Mouse (Mus musculus) embryonic facial prominence, embryonic 14.5 days (tissue): Measurements from ENCODE around the gene Dtd2. TPM values are rescaled to one million over a fixed set of nuclear protein-coding genes. Genes with fewer than 3 reads are reported as not detected.
A peak's percentile ranks its signal among the peaks of the same experiment; 100 is the strongest.

Experiments used
- ATAC-seq: fragments of 200-750 bp; cut with Nextera tagmentation; 2 replicates; pipeline ENCODE4 v1.8.0; 2017; ENCODE audit warnings: low read depth, moderate number of reproducible peaks, moderate TSS enrichment
- DNase-seq: peaks from one replicate; pipeline ENCODE4 v3.0.0-alpha.2; 2015; ENCODE audit warnings: low spot score
- H3K27ac ChIP-seq: fragments of 300-500 bp; sonication (generic); replicated peaks from 2 replicates; pipeline ENCODE4 v1.5.1; 2014; ENCODE audit warnings: low read depth, mild to moderate bottlenecking, low read length, moderate library complexity
- H3K27me3 ChIP-seq: fragments of 300-500 bp; sonication (generic); replicated peaks from 2 replicates; pipeline ENCODE4 v1.6.1; 2014; ENCODE audit warnings: low read length; ENCODE audit not compliant: control insufficient read depth, insufficient read depth
- H3K36me3 ChIP-seq: fragments of 300-500 bp; sonication (generic); 2 replicates; pipeline ENCODE4 v1.6.1; 2014; ENCODE audit warnings: low read length, mixed read lengths; ENCODE audit not compliant: control insufficient read depth, insufficient read depth
- H3K4me1 ChIP-seq: fragments of 300-500 bp; sonication (generic); 2 replicates; pipeline ENCODE4 v1.6.1; 2014; ENCODE audit warnings: antibody characterized with exemption, low read length; ENCODE audit not compliant: control insufficient read depth, insufficient read depth
- H3K4me2 ChIP-seq: fragments of 300-500 bp; sonication (generic); 2 replicates; pipeline ENCODE4 v1.6.1; 2014; ENCODE audit warnings: low read depth, mild to moderate bottlenecking, low read length, moderate library complexity, mixed read lengths
- H3K4me3 ChIP-seq: fragments of 300-500 bp; sonication (generic); 2 replicates; pipeline ENCODE4 v1.5.1; 2014; ENCODE audit warnings: low read depth, mild to moderate bottlenecking, low read length
- H3K9ac ChIP-seq: fragments of 300-500 bp; sonication (generic); 2 replicates; pipeline ENCODE4 v1.6.1; 2014; ENCODE audit warnings: low read depth, mild to moderate bottlenecking, low read length, moderate library complexity, mixed read lengths
- H3K9me3 ChIP-seq: fragments of 300-500 bp; sonication (generic); 2 replicates; pipeline ENCODE4 v1.6.1; 2016; ENCODE audit warnings: low read length; ENCODE audit not compliant: control insufficient read depth
- WGBS: fragments of 180-500 bp; shearing (Covaris S2); extraction: QIAGEN DNeasy Blood & Tissue Kit; methylation state at CpG from one replicate; pipeline ENCODE4 v1.1.7; 2014; 5-methylcytosine and 5-hydroxymethylcytosine counted together
- polyA plus RNA-seq: library from polyadenylated mRNA; unstranded; fragments of >200 nt; fragmentation: Nextera tagmentation; extraction: Ambion mirVana; gene quantifications from 2 replicates; pipeline ENCODE4 v1.2.1, GENCODE M21; 2014

Gene Dtd2
- polyA plus RNA-seq, 1 experiment from 2014 or later, result 19.0 TPM

DNA sequence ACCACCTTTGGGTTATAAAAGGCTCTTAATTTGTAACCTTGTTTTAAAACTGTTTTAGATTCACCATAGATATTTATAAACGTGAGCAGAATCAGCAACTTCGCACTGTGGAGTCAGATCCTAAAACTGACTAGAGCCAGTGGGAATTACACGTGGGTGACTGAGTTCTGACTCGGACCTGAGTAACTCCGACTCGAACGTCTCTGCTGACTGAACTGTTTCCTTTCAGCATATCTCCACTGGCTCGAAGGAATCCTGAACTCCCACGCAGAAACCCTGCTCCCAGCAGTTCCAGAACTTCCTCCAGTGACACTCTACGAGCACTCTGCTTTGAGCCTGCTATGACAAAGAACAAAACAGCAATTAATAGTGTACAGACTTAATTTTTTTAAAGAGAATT is 54.0 kb downstream of the Dtd2 start:
- no peak for DNase-seq
- no peak overlapping the region for H3K27ac ChIP-seq
- WGBS, result 84% methylated on average over 10 of the region's 10 CpGs

DNA sequence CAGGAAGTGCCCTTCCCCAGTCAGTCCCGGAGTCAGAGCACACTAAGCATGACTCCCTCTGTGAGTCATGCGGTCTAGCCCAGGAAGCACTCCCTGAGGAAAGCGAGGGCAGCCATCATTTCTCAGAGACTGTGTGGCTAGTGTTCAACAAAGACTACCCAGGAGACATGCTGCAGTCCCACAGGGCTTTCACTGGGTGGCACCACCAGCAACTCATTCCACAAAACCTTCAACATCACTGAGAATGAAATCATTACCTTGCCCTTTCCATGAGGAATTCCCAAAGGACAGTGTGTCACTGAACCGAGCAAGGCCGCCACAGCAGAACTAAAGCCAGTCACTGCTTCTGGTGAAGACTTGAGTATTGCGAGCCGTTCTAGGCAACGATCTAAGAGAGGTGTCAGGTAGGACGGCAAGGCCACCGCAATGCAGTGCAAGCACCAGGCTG is 58.8 kb downstream of the Dtd2 start:
- H3K9me3 ChIP-seq, result no peaks in the 10 kb centered on the region
- no peak; the same call in 1 of the 2 replicates for ATAC-seq
- no peak overlapping the region for H3K4me3 ChIP-seq
- no peaks in the 10 kb centered on the region for H3K4me1 ChIP-seq
- no peak overlapping the region for H3K9ac ChIP-seq
- H3K27ac ChIP-seq, result no peak overlapping the region
- H3K4me2 ChIP-seq, result no peak overlapping the region
- DNase-seq, result peak; percentile 8
- 87% methylated on average over 10 of the region's 10 CpGs for WGBS
- no peaks in the 10 kb centered on the region for H3K27me3 ChIP-seq
- peaks cover 89% of the 10 kb centered on the region for H3K36me3 ChIP-seq

More for the DNA sequence above, 54.0 kb downstream of the Dtd2 start:
- H3K4me2 ChIP-seq, result no peak overlapping the region
- no peak overlapping the region for H3K4me3 ChIP-seq
- no peaks in the 10 kb centered on the region for H3K9me3 ChIP-seq
- no peak for ATAC-seq
- no peak overlapping the region for H3K9ac ChIP-seq
- H3K36me3 ChIP-seq, result peaks cover 82% of the 10 kb centered on the region
- H3K4me1 ChIP-seq, result no peaks in the 10 kb centered on the region
- H3K27me3 ChIP-seq, result no peaks in the 10 kb centered on the region

- no peak for ATAC-seq
- Histone ChIP-seq H3K4me2 (no peak overlapping the region), H3K4me3 (no peak overlapping the region), H3K27me3 (no peaks in the 10 kb centered on the region), H3K9me3 (no peaks in the 10 kb centered on the region), H3K9ac (no peak overlapping the region), H3K27ac (no peak overlapping the region), H3K36me3 (peaks cover 76% of the 10 kb centered on the region), H3K4me1 (no peaks in the 10 kb centered on the region)
- 90% methylated on average over 9 of the region's 9 CpGs for WGBS
- no peak for DNase-seq
Measured at GRCm38 (mm10) chr12:51945331-51945730, 61.0 kb downstream of the Dtd2 start.

- H3K27me3 ChIP-seq, result no peaks in the 10 kb centered on the region
- ATAC-seq, result no peak
- peaks cover 64% of the 10 kb centered on the region for H3K36me3 ChIP-seq
- H3K4me1 ChIP-seq, result no peaks in the 10 kb centered on the region
- no peak for DNase-seq
- WGBS, result 80% methylated on average over 4 of the region's 4 CpGs
- H3K4me3 ChIP-seq, result no peak overlapping the region
- H3K4me2 ChIP-seq, result no peak overlapping the region
- H3K9me3 ChIP-seq, result no peaks in the 10 kb centered on the region
- no peak overlapping the region for H3K27ac ChIP-seq
- H3K9ac ChIP-seq, result no peak overlapping the region
Measured at GRCm38 (mm10) chr12:51939848-51940247, 66.5 kb downstream of the Dtd2 start.

Other genes with a start within 250 kb of the Dtd2 start
- 40.4 and 41.6 TPM in 2 replicates for gene Hectd1, start 177.0 kb downstream of the Dtd2 start, polyA plus RNA-seq
- gene Heatr5a, start 35.2 kb downstream of the Dtd2 start, polyA plus RNA-seq, result 14.8 and 16.0 TPM in 2 replicates
- not detected in 2 replicates for gene Gpr33, start 21.6 kb upstream of the Dtd2 start, polyA plus RNA-seq
- 9.9 and 10.7 TPM in 2 replicates for gene Nubpl, start 91.2 kb upstream of the Dtd2 start, polyA plus RNA-seq